Mouse (Mus musculus): ENCODE data around the gene Rpl22. TPM values are rescaled to one million over a fixed set of nuclear protein-coding genes. Genes with fewer than 3 reads are reported as not detected.

Rpl22 gene
- polyA plus RNA-seq, 1 experiment from 2014 or later: 323 TPM

DNA sequence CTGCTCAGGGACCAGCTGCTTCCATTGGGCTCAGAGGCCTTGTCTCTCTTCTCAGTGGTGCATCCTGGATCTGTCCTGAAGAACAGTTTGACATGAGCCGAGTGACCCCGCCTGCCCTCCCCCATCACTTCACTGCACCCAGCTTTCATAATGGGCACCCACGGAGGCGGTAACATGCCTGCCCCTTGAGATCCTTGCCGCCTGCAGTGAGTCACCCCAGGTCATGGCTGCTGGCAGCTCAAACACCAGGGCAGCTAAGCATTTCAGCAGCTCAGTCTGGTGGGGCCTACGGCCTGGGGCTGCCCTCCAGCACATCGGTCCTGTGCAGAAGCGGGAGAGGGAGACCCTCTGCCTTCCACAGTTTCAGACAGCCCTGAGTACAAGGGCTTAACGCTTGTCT lies 18.0 kb upstream of the Rpl22 start:
- Histone ChIP-seq H3K9me3 (ENCODE audit: control insufficient read depth, low read length) (no peaks in the 10 kb centered on the region), H3K4me2 (ENCODE audit: low read depth, low read length) (no peak overlapping the region), H3K4me3 (ENCODE audit: low read length) (no peak overlapping the region), H3K4me1 (ENCODE audit: control insufficient read depth, insufficient read depth, low read length) (no peaks in the 10 kb centered on the region), H3K27me3 (replicated peaks; ENCODE audit: control insufficient read depth, insufficient read depth, low read length) (peaks cover 9% of the 10 kb centered on the region; the same call in 1 of the 2 replicates), H3K36me3 (ENCODE audit: control insufficient read depth, insufficient read depth, low read length) (peaks cover 4% of the 10 kb centered on the region; the same call in 1 of the 2 replicates), H3K9ac (ENCODE audit: low read depth, low read length) (no peak overlapping the region), H3K27ac (ENCODE audit: low read length) (no peak overlapping the region)
- no peak; the same call in 1 of the 2 replicates for ATAC-seq
- 86% methylated on average over 9 of the region's 9 CpGs for WGBS

DNA sequence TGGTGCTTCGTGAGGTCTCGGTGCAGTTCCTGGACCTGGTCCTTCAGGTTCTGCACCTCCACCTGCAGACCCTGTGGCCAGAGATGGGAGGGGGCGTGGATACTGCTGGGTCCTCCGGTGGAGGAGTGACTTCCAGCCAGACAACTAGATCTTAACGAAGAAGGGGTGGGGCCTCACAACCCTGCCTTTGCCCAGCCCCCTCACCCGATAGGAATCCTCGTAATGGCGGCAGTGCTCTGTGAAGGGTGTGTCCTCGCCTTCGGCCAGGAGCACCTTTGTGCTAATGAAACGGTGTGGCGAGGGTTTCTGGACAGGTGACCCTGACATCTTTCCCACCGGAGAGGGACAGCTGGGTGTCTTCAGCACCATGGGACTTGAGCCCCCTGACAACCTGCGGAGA lies 13.4 kb upstream of the Rpl22 start:
- H3K27me3 ChIP-seq (replicated peaks; ENCODE audit: control insufficient read depth, insufficient read depth, low read length): peaks cover 48% of the 10 kb centered on the region

GRCm38 (mm10) chr4:152313211-152313632 lies 12.3 kb upstream of the Rpl22 start:
- Histone ChIP-seq H3K27me3 (replicated peaks; ENCODE audit: control insufficient read depth, insufficient read depth, low read length) (peaks cover 55% of the 10 kb centered on the region), H3K27ac (ENCODE audit: low read length) (no peak overlapping the region), H3K36me3 (ENCODE audit: control insufficient read depth, insufficient read depth, low read length) (no peaks in the 10 kb centered on the region; the same call in 1 of the 2 replicates), H3K9me3 (ENCODE audit: control insufficient read depth, low read length) (no peaks in the 10 kb centered on the region), H3K9ac (ENCODE audit: low read depth, low read length) (peak overlapping the region; percentile 48), H3K4me2 (ENCODE audit: low read depth, low read length) (peak overlapping the region; percentile 79), H3K4me3 (ENCODE audit: low read length) (peak overlapping the region; percentile 42), H3K4me1 (ENCODE audit: control insufficient read depth, insufficient read depth, low read length) (peaks cover 17% of the 10 kb centered on the region)
- peak; percentile 58 for ATAC-seq
- 0% methylated on average over 29 of the region's 29 CpGs for WGBS

More for the DNA sequence above, 13.4 kb upstream of the Rpl22 start:
- Histone ChIP-seq H3K27ac (ENCODE audit: low read length) (no peak overlapping the region), H3K4me1 (ENCODE audit: control insufficient read depth, insufficient read depth, low read length) (peaks cover 16% of the 10 kb centered on the region), H3K4me2 (ENCODE audit: low read depth, low read length) (peak overlapping the region; percentile 79), H3K9ac (ENCODE audit: low read depth, low read length) (no peak overlapping the region; the same call in 1 of the 2 replicates), H3K9me3 (ENCODE audit: control insufficient read depth, low read length) (no peaks in the 10 kb centered on the region), H3K4me3 (ENCODE audit: low read length) (peak overlapping the region; percentile 42; the same call in 1 of the 2 replicates), H3K36me3 (ENCODE audit: control insufficient read depth, insufficient read depth, low read length) (no peaks in the 10 kb centered on the region; the same call in 1 of the 2 replicates)
- WGBS: 5% methylated on average over 14 of the region's 14 CpGs
- ATAC-seq: peak; percentile 29; the same call in 1 of the 2 replicates

DNA sequence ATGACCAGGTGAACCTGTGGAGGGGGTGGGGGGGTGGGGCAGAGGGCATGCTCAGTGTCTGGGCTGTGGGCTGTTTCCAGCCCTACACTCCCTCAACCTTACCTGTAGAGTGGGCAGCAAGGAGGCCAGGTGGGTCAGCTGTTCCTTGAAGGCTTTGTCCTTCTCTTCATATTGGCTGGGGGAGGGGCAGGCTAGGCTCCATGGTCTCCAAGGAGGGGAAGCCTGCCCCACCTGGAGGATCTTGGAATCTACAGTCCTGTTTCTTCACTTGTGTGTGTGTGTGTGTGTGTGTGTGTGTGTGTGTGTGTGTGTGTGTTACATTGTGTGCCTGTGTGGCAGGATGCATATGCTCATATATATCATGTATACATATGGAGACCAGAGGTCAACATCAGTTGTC lies 11.6 kb upstream of the Rpl22 start:
- peaks cover 56% of the 10 kb centered on the region for H3K27me3 ChIP-seq (replicated peaks; ENCODE audit: control insufficient read depth, insufficient read depth, low read length)

GRCm38 (mm10) chr4:152315498-152316213 lies 9.9 kb upstream of the Rpl22 start:
- no peak for ATAC-seq
- H3K27me3 ChIP-seq (replicated peaks; ENCODE audit: control insufficient read depth, insufficient read depth, low read length): peaks cover 56% of the 10 kb centered on the region
- H3K36me3 ChIP-seq (ENCODE audit: control insufficient read depth, insufficient read depth, low read length): no peaks in the 10 kb centered on the region
- H3K4me3 ChIP-seq (ENCODE audit: low read length): peak overlapping the region; percentile 24
- H3K9ac ChIP-seq (ENCODE audit: low read depth, low read length): peak overlapping the region; percentile 40; the same call in 1 of the 2 replicates
- H3K4me1 ChIP-seq (ENCODE audit: control insufficient read depth, insufficient read depth, low read length): peaks cover 22% of the 10 kb centered on the region
- peak overlapping the region; percentile 44 for H3K4me2 ChIP-seq (ENCODE audit: low read depth, low read length)
- no peaks in the 10 kb centered on the region for H3K9me3 ChIP-seq (ENCODE audit: control insufficient read depth, low read length)
- WGBS: 1% methylated on average over 43 of the region's 43 CpGs
- H3K27ac ChIP-seq (ENCODE audit: low read length): no peak overlapping the region

More for the DNA sequence above, 11.6 kb upstream of the Rpl22 start:
- Histone ChIP-seq H3K9me3 (ENCODE audit: control insufficient read depth, low read length) (no peaks in the 10 kb centered on the region), H3K4me2 (ENCODE audit: low read depth, low read length) (peak overlapping the region; percentile 79; the same call in 1 of the 2 replicates), H3K9ac (ENCODE audit: low read depth, low read length) (no peak overlapping the region), H3K4me1 (ENCODE audit: control insufficient read depth, insufficient read depth, low read length) (peaks cover 22% of the 10 kb centered on the region), H3K4me3 (ENCODE audit: low read length) (no peak overlapping the region), H3K36me3 (ENCODE audit: control insufficient read depth, insufficient read depth, low read length) (no peaks in the 10 kb centered on the region; the same call in 1 of the 2 replicates), H3K27ac (ENCODE audit: low read length) (no peak overlapping the region)
- no peak; the same call in 1 of the 2 replicates for ATAC-seq

DNA sequence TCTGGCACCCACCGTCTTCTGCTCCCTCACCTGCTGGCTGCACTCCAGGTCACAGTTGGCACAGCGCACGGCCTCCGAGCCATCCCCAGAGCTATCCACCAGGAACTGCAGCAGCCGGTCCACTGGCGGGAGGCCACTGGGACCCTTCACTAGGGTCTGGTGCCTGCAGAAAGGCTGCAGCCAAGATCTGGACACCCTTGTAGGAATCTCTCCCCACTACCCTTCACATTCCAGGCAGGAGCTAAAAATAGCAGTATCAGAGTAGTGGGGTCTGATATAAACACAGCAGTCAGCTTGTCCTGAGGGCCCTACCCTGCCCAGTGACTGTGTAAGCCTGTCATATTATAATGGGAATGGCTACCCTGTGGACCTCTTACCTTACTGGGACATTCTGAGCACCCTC lies 7.9 kb upstream of the Rpl22 start:
- Histone ChIP-seq H3K27me3 (replicated peaks; ENCODE audit: control insufficient read depth, insufficient read depth, low read length) (peaks cover 47% of the 10 kb centered on the region), H3K4me1 (ENCODE audit: control insufficient read depth, insufficient read depth, low read length) (peaks cover 22% of the 10 kb centered on the region), H3K4me3 (ENCODE audit: low read length) (no peak overlapping the region), H3K9me3 (ENCODE audit: control insufficient read depth, low read length) (no peaks in the 10 kb centered on the region), H3K27ac (ENCODE audit: low read length) (no peak overlapping the region), H3K4me2 (ENCODE audit: low read depth, low read length) (0 out of 2 replicates have a peak overlapping the region, but pooled peaks have one; percentile 16), H3K9ac (ENCODE audit: low read depth, low read length) (no peak overlapping the region), H3K36me3 (ENCODE audit: control insufficient read depth, insufficient read depth, low read length) (no peaks in the 10 kb centered on the region)
- WGBS: 64% methylated on average over 6 of the region's 6 CpGs
- no peak for ATAC-seq

DNA sequence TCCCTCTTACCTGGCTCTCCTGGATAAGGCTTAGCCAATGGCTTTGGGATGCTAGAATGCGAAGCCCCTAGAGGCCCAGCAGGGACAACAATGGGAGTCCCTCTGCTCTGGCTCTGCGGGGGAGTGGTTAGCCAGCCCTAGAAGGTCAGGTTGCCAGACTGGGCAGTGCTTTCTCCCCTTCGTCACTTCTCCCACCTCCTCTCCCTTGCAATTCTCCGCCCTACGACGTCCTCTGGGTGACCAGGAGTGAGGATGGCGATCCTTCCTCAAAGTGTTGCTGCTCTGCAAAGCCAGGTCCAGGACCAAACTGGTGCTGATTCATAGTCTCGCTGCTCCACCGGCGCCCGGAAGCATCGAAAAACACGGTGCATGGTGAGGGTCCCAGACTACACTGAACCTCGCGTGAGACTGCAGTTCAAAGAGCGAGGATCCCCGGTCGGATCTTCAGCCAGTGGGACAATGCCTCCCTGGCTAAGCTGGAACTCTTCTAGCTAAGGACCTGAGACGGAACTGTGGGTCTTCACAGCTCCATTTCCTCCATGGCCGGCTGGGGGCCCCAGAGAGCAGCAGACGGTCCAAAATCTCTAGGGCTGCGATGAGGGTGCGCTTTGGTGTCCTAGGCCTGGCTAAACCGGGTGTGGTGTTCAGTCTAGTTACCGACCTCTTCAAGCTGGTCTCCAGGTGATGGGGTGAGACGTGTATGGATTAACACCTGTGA lies 6.9 kb upstream of the Rpl22 start, which contains the start of gene Rnf207:
Gene Rnf207, minus strand, starts transcription at position 477 of the 718 bp plus-strand sequence.
- peak; percentile 21; the same call in 1 of the 2 replicates for ATAC-seq
- no peaks in the 10 kb centered on the region for H3K36me3 ChIP-seq (ENCODE audit: control insufficient read depth, insufficient read depth, low read length)
- peak within 1 kb of the TSS; percentile 50 for H3K4me2 ChIP-seq (ENCODE audit: low read depth, low read length)
- H3K9me3 ChIP-seq (ENCODE audit: control insufficient read depth, low read length): no peaks in the 10 kb centered on the region
- peaks cover 37% of the 10 kb centered on the region for H3K27me3 ChIP-seq (replicated peaks; ENCODE audit: control insufficient read depth, insufficient read depth, low read length)
- H3K4me1 ChIP-seq (ENCODE audit: control insufficient read depth, insufficient read depth, low read length): peaks cover 12% of the 10 kb centered on the region
- H3K4me3 ChIP-seq (ENCODE audit: low read length): peak within 1 kb of the TSS; percentile 33
- 4% methylated on average over 26 of the region's 26 CpGs for WGBS
- H3K27ac ChIP-seq (ENCODE audit: low read length): no peak within 1 kb of the TSS
- peak within 1 kb of the TSS; percentile 50 for H3K9ac ChIP-seq (ENCODE audit: low read depth, low read length)

GRCm38 (mm10) chr4:152321464-152321863 lies 4.1 kb upstream of the Rpl22 start:
- Histone ChIP-seq H3K4me3 (ENCODE audit: low read length) (no peak overlapping the region), H3K4me1 (ENCODE audit: control insufficient read depth, insufficient read depth, low read length) (peaks cover 7% of the 10 kb centered on the region), H3K4me2 (ENCODE audit: low read depth, low read length) (no peak overlapping the region), H3K9me3 (ENCODE audit: control insufficient read depth, low read length) (no peaks in the 10 kb centered on the region), H3K27me3 (replicated peaks; ENCODE audit: control insufficient read depth, insufficient read depth, low read length) (peaks cover 12% of the 10 kb centered on the region; the same call in 1 of the 2 replicates), H3K9ac (ENCODE audit: low read depth, low read length) (no peak overlapping the region), H3K27ac (ENCODE audit: low read length) (no peak overlapping the region), H3K36me3 (ENCODE audit: control insufficient read depth, insufficient read depth, low read length) (no peaks in the 10 kb centered on the region)
- no peak for ATAC-seq
- WGBS: 48% methylated on average over 5 of the region's 5 CpGs
